Mouse (Mus musculus) liver, embryonic 13.5 days (tissue): Measurements from ENCODE around the gene Nrxn1. TPM values are rescaled to one million over a fixed set of nuclear protein-coding genes. Genes with fewer than 3 reads are reported as not detected.

Experiments
- ATAC-seq: fragments of 200-750 bp; cut with Nextera tagmentation; 2 replicates; pipeline ENCODE4 v1.8.0; 2017; ENCODE audit warnings: low read depth, mild to moderate bottlenecking, moderate number of reproducible peaks, moderate library complexity
- DNase-seq: peaks from one replicate; pipeline ENCODE4 v3.0.0; 2022
- H3K27ac ChIP-seq: fragments of 300-500 bp; sonication (generic); 2 replicates; pipeline ENCODE4 v1.5.1; 2015; ENCODE audit warnings: moderate library complexity, mild to moderate bottlenecking, inconsistent platforms
- H3K27me3 ChIP-seq: fragments of 300-500 bp; sonication (generic); 2 replicates; pipeline ENCODE4 v1.6.1; 2015; ENCODE audit warnings: mild to moderate bottlenecking, inconsistent platforms
- H3K36me3 ChIP-seq: fragments of 300-500 bp; sonication (generic); 2 replicates; pipeline ENCODE4 v1.6.1; 2015; ENCODE audit warnings: mild to moderate bottlenecking, inconsistent platforms
- H3K4me1 ChIP-seq: fragments of 300-500 bp; sonication (generic); replicated peaks from 2 replicates; pipeline ENCODE4 v1.6.1; 2015; ENCODE audit warnings: inconsistent platforms
- H3K4me2 ChIP-seq: fragments of 300-500 bp; sonication (generic); 2 replicates; pipeline ENCODE4 v1.6.1; 2015; ENCODE audit warnings: inconsistent platforms, mild to moderate bottlenecking, moderate library complexity
- H3K4me3 ChIP-seq: fragments of 300-500 bp; sonication (generic); replicated peaks from 2 replicates; pipeline ENCODE4 v1.5.1; 2015; ENCODE audit warnings: mild to moderate bottlenecking, inconsistent platforms
- H3K9ac ChIP-seq: fragments of 300-500 bp; sonication (generic); 2 replicates; pipeline ENCODE4 v1.6.1; 2015; ENCODE audit warnings: mild to moderate bottlenecking, inconsistent platforms
- H3K9me3 ChIP-seq: fragments of 300-500 bp; sonication (generic); replicated peaks from 2 replicates; pipeline ENCODE4 v1.6.1; 2016; ENCODE audit warnings: inconsistent platforms
- WGBS: fragments of 180-500 bp; shearing (Covaris S2); methylation state at CpG from one replicate; pipeline ENCODE4 v1.1.7; 2015; ENCODE audit not compliant: insufficient replicate concordance; 5-methylcytosine and 5-hydroxymethylcytosine counted together
- polyA plus RNA-seq: library from polyadenylated mRNA; unstranded; fragments of >200 nt; fragmentation: Nextera tagmentation; extraction: Ambion mirVana; gene quantifications from 2 replicates; pipeline ENCODE4 v1.2.1, GENCODE M21; 2015

Nrxn1 gene
- polyA plus RNA-seq, 1 experiment from 2014 or later = 0.51 TPM

DNA sequence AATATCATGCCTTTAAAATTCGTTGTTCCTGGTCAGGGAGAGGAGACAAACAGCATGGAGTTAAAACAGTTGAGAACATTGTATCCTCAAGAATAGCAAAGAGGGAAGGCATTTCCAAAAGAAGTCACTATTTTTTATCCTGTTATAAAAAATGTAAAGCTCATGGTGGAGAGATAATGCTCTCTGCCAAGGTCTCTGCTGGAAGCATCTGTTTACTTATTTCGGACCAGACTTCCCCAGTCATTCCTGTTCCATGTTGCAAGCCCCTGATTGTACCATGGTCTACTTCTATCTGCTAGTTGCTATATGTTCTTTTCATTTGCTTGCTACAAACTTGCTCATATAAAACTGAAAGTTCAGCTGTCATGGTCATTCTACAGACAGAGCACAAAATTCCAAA, 137.7 kb downstream of the Nrxn1 start:
- no peaks in the 10 kb centered on the region for H3K27me3 ChIP-seq
- no peak for DNase-seq

DNA sequence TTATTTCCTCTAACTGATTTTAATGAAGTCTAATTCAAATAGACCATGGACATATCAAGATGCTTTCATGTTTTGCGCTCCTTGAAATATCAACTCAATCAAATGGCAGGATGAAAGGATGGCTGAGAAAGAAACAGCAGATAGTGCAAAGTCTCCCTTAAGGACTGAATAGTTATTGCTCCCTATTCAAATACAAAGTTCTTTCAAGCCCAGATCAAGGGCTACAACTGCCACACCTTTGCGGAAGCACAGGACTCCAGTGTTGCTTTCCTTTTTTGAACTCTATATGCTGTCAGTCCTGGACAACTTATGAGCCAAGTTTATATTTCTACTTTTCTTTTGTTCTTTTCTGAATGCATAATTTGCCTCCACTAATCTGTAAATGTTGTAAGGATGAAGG, 157.9 kb downstream of the Nrxn1 start:
- H3K4me2 ChIP-seq = no peak overlapping the region
- no peak overlapping the region for H3K27ac ChIP-seq
- H3K36me3 ChIP-seq = no peaks in the 10 kb centered on the region
- H3K27me3 ChIP-seq = no peaks in the 10 kb centered on the region
- ATAC-seq (no peak), DNase-seq (no peak)
- H3K9ac ChIP-seq = no peak overlapping the region
- 66% methylated on average over 2 of the region's 2 CpGs for WGBS
- no peak overlapping the region for H3K4me3 ChIP-seq
- no peaks in the 10 kb centered on the region for H3K4me1 ChIP-seq
- no peaks in the 10 kb centered on the region for H3K9me3 ChIP-seq

More for the DNA sequence above, 137.7 kb downstream of the Nrxn1 start:
- Histone ChIP-seq H3K9me3 (no peaks in the 10 kb centered on the region), H3K4me1 (no peaks in the 10 kb centered on the region), H3K4me2 (no peak overlapping the region), H3K9ac (no peak overlapping the region), H3K36me3 (no peaks in the 10 kb centered on the region), H3K4me3 (no peak overlapping the region), H3K27ac (no peak overlapping the region)
- WGBS = 48% methylated on average over 2 of the region's 2 CpGs
- no peak for ATAC-seq

GRCm38 (mm10) chr17:90913320-90913719, 179.6 kb downstream of the Nrxn1 start:
- H3K9me3 ChIP-seq = no peaks in the 10 kb centered on the region

DNA sequence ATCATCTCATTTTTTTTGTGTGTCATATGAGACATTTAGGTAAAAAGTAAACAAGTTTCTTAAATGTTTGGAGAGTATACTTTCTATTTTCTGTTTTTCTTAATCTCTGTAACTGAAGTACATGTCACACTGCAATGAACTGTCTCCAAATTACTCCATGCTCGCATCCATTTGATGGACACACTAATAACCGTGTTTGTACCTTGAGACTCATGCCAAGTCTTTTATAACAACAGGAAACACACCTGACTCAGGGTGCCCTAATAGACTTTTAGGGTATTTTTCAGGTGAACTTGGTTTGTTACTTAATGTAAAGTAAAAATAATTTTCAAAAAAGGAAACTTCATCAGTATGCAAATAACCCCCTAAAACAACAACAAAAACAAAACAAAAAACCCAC, 180.1 kb downstream of the Nrxn1 start:
- H3K36me3 ChIP-seq = no peaks in the 10 kb centered on the region
- WGBS = 61% methylated on average over 2 of the region's 2 CpGs
- no peaks in the 10 kb centered on the region for H3K4me1 ChIP-seq
- no peak overlapping the region for H3K27ac ChIP-seq
- H3K27me3 ChIP-seq = no peaks in the 10 kb centered on the region
- H3K9me3 ChIP-seq = no peaks in the 10 kb centered on the region
- no peak for ATAC-seq
- no peak overlapping the region for H3K4me3 ChIP-seq
- no peak overlapping the region for H3K4me2 ChIP-seq
- H3K9ac ChIP-seq = no peak overlapping the region
- DNase-seq = no peak

More at GRCm38 (mm10) chr17:90913320-90913719, 179.6 kb downstream of the Nrxn1 start:
- WGBS = 56% methylated on average over 2 of the region's 2 CpGs
- Histone ChIP-seq H3K27me3 (no peaks in the 10 kb centered on the region), H3K36me3 (no peaks in the 10 kb centered on the region), H3K4me3 (no peak overlapping the region), H3K4me1 (no peaks in the 10 kb centered on the region), H3K27ac (no peak overlapping the region), H3K4me2 (no peak overlapping the region), H3K9ac (no peak overlapping the region)
- no peak for ATAC-seq
- no peak for DNase-seq

DNA sequence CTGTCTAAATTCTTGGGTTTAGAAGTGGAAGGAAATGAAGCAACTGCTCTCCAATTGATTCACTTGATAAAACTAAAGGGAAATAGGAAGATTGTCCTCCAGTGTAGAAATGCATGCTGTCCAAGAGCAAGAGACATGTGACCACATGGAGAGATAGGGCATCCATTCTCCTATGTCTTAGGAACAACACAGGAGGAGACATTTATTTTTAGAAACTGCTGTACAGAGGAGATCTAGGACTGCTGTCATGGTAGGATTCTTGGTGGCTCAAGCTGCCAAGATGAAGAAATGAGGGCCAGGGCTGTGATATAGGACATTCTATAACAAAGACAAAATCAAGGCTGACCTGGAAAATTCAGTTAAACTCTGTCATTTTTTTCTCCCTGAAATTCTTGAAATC, 180.5 kb downstream of the Nrxn1 start:
- no peak overlapping the region for H3K4me2 ChIP-seq
- no peaks in the 10 kb centered on the region for H3K4me1 ChIP-seq
- no peak for DNase-seq
- no peak overlapping the region for H3K4me3 ChIP-seq
- no peak for ATAC-seq
- H3K9ac ChIP-seq = no peak overlapping the region
- no peaks in the 10 kb centered on the region for H3K9me3 ChIP-seq
- no peak overlapping the region for H3K27ac ChIP-seq
- no peaks in the 10 kb centered on the region for H3K27me3 ChIP-seq
- no peaks in the 10 kb centered on the region for H3K36me3 ChIP-seq

GRCm38 (mm10) chr17:90906118-90907093, 186.5 kb downstream of the Nrxn1 start:
- no peak for ATAC-seq

DNA sequence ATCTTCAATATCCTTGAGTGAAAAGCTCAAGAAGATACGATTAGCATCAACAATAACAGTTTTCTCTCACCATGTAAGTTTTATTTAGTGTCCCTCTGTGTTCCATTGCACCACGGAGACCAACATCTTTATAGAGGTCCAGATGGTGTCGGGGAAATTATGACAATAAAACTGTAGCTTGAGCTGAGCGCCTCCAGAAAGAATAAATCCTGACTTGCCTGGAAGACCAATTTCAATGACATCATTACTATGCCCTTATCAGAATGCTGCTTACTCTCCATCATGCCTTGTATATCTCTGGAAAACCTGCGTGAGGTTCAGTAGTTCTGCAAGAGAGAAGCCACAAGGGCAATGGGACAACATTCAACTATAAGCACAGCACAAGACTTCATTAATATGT, 187.7 kb downstream of the Nrxn1 start:
- WGBS = 69% methylated on average over 5 of the region's 5 CpGs
- DNase-seq = no peak
- H3K27me3 ChIP-seq = no peaks in the 10 kb centered on the region

More at GRCm38 (mm10) chr17:90906118-90907093, 186.5 kb downstream of the Nrxn1 start:
- no peak for DNase-seq
- Histone ChIP-seq H3K4me3 (no peak overlapping the region), H3K4me1 (no peaks in the 10 kb centered on the region), H3K27me3 (no peaks in the 10 kb centered on the region), H3K27ac (no peak overlapping the region), H3K4me2 (no peak overlapping the region), H3K9ac (no peak overlapping the region), H3K9me3 (no peaks in the 10 kb centered on the region), H3K36me3 (no peaks in the 10 kb centered on the region)
- 72% methylated on average over 6 of the region's 6 CpGs for WGBS

DNA sequence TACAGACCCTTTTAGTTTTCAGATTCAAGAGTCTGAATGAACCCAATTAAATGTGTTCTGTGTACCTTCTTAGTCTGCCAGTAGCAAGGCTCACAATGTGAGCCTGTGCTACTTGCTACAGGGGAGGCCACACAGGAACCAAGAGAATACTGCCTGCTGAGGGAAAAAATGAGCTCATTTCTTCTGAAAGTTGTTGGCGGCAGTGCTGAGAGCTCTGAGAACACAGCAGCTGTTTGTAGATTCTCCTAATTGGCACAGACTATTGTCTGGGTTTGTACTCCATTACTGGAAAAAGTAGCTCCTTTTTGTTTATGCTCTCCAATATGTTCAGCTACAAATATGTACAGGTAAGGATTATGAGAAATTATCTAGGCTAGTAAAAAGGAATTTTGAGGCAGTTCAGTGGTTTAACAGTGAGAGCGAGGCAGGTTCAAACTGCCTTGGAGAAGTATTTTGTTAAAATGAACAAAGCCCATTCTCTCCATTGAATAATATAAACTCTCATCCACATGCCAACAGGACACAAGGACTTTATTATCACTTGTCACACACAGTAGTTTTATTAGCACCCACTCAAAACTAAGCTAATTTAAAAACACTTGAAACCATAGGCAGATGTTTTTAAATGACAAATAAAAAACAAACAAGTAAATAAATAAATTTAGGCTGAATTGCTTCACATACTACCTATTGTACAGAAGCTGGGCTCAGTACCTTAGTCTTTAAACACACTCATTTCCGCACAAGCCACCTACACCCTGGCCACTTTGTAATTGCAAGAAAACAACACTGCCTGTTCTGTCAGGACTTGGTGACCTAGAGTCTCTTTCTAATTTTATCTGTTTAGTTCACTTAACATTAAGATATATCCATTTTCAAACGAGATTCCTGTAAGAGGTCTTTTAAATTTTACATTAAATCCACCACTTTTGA, 200.3 kb downstream of the Nrxn1 start:
- H3K27me3 ChIP-seq = no peaks in the 10 kb centered on the region
- no peak overlapping the region for H3K27ac ChIP-seq
- no peak overlapping the region for H3K4me2 ChIP-seq
- no peak overlapping the region for H3K9ac ChIP-seq
- DNase-seq (no peak), ATAC-seq (no peak)
- H3K4me3 ChIP-seq = no peak overlapping the region
- 55% methylated on average over 4 of the region's 4 CpGs for WGBS
- no peaks in the 10 kb centered on the region for H3K9me3 ChIP-seq
- H3K4me1 ChIP-seq = no peaks in the 10 kb centered on the region
- no peaks in the 10 kb centered on the region for H3K36me3 ChIP-seq

More for the DNA sequence above, 187.7 kb downstream of the Nrxn1 start:
- Histone ChIP-seq H3K9me3 (no peaks in the 10 kb centered on the region), H3K9ac (no peak overlapping the region), H3K4me3 (no peak overlapping the region), H3K4me1 (no peaks in the 10 kb centered on the region), H3K36me3 (no peaks in the 10 kb centered on the region), H3K4me2 (no peak overlapping the region), H3K27ac (no peak overlapping the region)
- no peak for ATAC-seq

DNA sequence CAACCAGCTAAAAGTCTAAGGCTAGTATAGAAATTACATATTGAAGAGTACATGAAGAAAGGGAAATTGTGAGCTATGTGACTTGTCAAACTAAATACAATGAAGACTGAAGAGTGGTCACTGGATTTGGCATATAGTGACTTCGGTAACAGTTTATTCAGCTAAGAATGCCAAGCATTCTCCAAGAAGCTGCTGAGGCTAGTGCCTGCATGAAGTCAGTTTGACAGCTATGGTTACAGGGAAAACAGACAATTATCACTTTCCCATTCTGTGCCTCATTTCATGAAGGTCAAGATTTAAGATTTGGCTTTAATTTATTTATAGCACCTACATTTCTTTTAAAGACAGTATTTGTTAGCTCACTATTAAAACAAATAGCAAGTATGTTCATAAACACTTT, 201.2 kb downstream of the Nrxn1 start:
- no peak overlapping the region for H3K27ac ChIP-seq

DNA sequence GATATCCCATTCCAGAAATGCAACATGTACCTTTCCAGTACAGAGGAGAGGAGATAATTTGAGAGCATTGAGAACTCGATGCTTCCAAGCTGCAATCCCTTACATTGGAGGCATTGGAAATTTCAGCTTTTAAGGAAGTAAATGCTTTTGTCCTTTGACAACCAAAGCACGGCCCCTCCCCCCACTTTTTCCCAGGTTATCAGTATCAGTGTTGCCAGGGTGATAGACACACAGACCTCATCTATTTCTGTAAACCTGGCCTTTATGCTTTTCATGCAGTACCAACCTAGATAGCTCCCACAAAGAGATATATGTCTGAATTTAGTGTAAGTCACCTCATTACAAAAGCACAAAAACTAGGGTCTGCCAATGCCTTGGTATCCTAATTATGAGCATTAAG, 235.6 kb downstream of the Nrxn1 start:
- Histone ChIP-seq H3K4me2 (no peak overlapping the region), H3K9ac (no peak overlapping the region), H3K27ac (no peak overlapping the region), H3K36me3 (no peaks in the 10 kb centered on the region), H3K4me3 (no peak overlapping the region), H3K27me3 (no peaks in the 10 kb centered on the region), H3K4me1 (no peaks in the 10 kb centered on the region), H3K9me3 (no peaks in the 10 kb centered on the region)
- no peak for ATAC-seq
- whole genome bisulfite sequencing = 41% methylated on average over 2 of the region's 2 CpGs
- no peak for DNase-seq

More for the DNA sequence above, 201.2 kb downstream of the Nrxn1 start:
- H3K36me3 ChIP-seq = no peaks in the 10 kb centered on the region
- no peaks in the 10 kb centered on the region for H3K9me3 ChIP-seq
- no peak overlapping the region for H3K4me3 ChIP-seq
- no peak overlapping the region for H3K4me2 ChIP-seq
- DNase-seq (no peak), ATAC-seq (no peak)
- H3K4me1 ChIP-seq = no peaks in the 10 kb centered on the region
- H3K27me3 ChIP-seq = no peaks in the 10 kb centered on the region
- 63% methylated on average over 1 of the region's 1 CpGs for WGBS
- H3K9ac ChIP-seq = no peak overlapping the region

- WGBS = 32% methylated on average over 1 of the region's 1 CpGs
- H3K27ac ChIP-seq = no peak overlapping the region
- no peaks in the 10 kb centered on the region for H3K36me3 ChIP-seq
- H3K4me2 ChIP-seq = no peak overlapping the region
- H3K4me3 ChIP-seq = no peak overlapping the region
- H3K4me1 ChIP-seq = no peaks in the 10 kb centered on the region
- ATAC-seq (no peak), DNase-seq (no peak)
- no peaks in the 10 kb centered on the region for H3K9me3 ChIP-seq
- H3K27me3 ChIP-seq = no peaks in the 10 kb centered on the region
- no peak overlapping the region for H3K9ac ChIP-seq
Measured at GRCm38 (mm10) chr17:90843876-90844275, 249.0 kb downstream of the Nrxn1 start.
